Mouse (Mus musculus) bone marrow, adult 2 months (tissue): ENCODE data around the gene Tmsb15a.
"Not testable (repeated sequence)": the region's sequence is repeated elsewhere in the genome, so short reads cannot be mapped to it uniquely, and the experiment has no call there.

Experiments
- CTCF ChIP-seq: fragments of 200-500 bp; IDR thresholded peaks from 2 replicates; pipeline ENCODE4 v1.5.1; 2011; ENCODE audit warnings: low read length, control low read depth; ENCODE audit not compliant: control insufficient read depth, insufficient read depth
- POLR2A ChIP-seq: fragments of 200-500 bp; IDR thresholded peaks from 2 replicates; pipeline ENCODE4 v1.6.1; 2011; ENCODE audit warnings: low read depth, mild to moderate bottlenecking, control low read depth, low read length, borderline replicate concordance; ENCODE audit not compliant: control insufficient read depth

- not testable (repeated sequence) for TF ChIP-seq POLR2A, CTCF
These were observed 20.3 kb upstream of the Tmsb15a start for GRCm38 (mm10) chrX:135745376-135745775.
